Mouse (Mus musculus) olfactory bulb, adult 2 months (tissue): ENCODE measurements around the gene Trib2.

Experiments used
- CTCF ChIP-seq: fragments of 200-500 bp; IDR thresholded peaks from 2 replicates; pipeline ENCODE4 v1.5.1; 2012; ENCODE audit warnings: low read depth, mild to moderate bottlenecking, low read length, moderate library complexity; ENCODE audit not compliant: insufficient read depth
- POLR2A ChIP-seq: fragments of 200-500 bp; IDR thresholded peaks from 2 replicates; pipeline ENCODE4 v1.6.1; 2012; ENCODE audit warnings: mild to moderate bottlenecking, low read depth, low read length, moderate library complexity; ENCODE audit not compliant: insufficient read depth

- TF ChIP-seq POLR2A = no peak
- TF ChIP-seq CTCF = no peak
Measured at GRCm38 (mm10) chr12:15837566-15837965, 20.8 kb upstream of the Trib2 start.
